Mouse (Mus musculus): ENCODE measurements around the gene Ptgir. TPM values are rescaled to one million over a fixed set of nuclear protein-coding genes. Genes with fewer than 3 reads are reported as not detected.

Gene Ptgir
- polyA plus RNA-seq (2011; ENCODE audit: insufficient read depth, insufficient read length, low replicate concordance, missing spikeins) = 8.3 and 13.0 TPM in 2 replicates

DNA sequence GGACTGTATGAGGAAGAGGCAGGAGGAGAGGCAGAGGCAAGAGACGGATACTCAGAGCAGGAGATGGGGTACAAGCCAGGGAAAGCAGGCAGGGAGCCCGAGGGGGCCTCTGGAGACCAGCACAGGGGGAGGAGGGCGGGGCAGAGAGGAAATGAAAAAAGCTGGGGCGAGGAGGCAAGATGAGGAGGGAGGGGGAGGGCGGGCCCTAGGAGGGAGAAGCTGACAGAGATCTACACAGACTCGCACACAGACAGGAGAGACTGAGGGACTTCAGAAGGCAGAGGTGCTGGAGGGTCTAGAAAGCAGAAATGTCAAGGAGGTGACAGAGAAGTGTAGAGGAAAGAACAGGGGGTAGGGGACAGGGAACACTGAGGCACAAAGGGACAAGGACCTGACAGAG is at the start of gene Ptgir:
TSS of gene Ptgir (plus strand) at position 210 of the 400 bp plus-strand sequence.
- TF ChIP-seq POLR2A (IDR thresholded peaks at IDR 0.05; ENCODE audit: borderline replicate concordance, control insufficient read depth, low read depth, low read length) (no peak), CTCF (IDR thresholded peaks at IDR 0.05; ENCODE audit: control insufficient read depth, insufficient read depth, low read length) (no peak)
- H3K27ac ChIP-seq (ENCODE audit: control insufficient read depth, insufficient read depth, low read depth, low read length, poor library complexity) = peak within 1 kb of the TSS; percentile 92
- H3K4me3 ChIP-seq (replicated peaks; ENCODE audit: control insufficient read depth, low read depth, low read length) = peak within 1 kb of the TSS; percentile 66
- 10% methylated on average over 6 of the region's 6 CpGs for WGBS
- H3K4me1 ChIP-seq (ENCODE audit: control insufficient read depth, insufficient read depth, low read length) = peaks cover 20% of the 10 kb centered on the region

DNA sequence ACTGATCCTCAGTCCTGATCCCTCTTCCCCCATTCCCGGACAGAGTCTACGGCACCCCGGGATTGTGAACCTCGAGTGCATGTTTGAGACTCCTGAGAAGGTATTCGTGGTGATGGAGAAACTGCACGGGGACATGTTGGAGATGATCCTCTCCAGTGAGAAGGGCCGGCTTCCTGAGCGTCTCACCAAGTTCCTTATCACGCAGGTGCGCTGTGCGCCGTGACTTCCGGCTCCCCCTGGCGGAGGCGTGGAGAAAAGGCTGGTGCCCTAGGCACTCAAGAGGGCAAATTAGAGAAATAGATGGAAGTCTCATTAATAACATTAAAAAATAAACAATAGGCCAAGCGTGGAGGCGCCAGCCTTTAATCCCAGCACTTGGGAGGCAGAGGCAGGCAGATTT is 48.0 kb upstream of the Ptgir start:
- WGBS = 43% methylated on average over 17 of the region's 17 CpGs
- TF ChIP-seq CTCF (IDR thresholded peaks at IDR 0.05; ENCODE audit: control insufficient read depth, insufficient read depth, low read length) = peak; percentile 76
- TF ChIP-seq POLR2A (IDR thresholded peaks at IDR 0.05; ENCODE audit: borderline replicate concordance, control insufficient read depth, low read depth, low read length) = no peak
- no peak overlapping the region for H3K27ac ChIP-seq (ENCODE audit: control insufficient read depth, insufficient read depth, low read depth, low read length, poor library complexity)
- no peak overlapping the region for H3K4me3 ChIP-seq (replicated peaks; ENCODE audit: control insufficient read depth, low read depth, low read length)
- H3K4me1 ChIP-seq (ENCODE audit: control insufficient read depth, insufficient read depth, low read length) = no peaks in the 10 kb centered on the region

DNA sequence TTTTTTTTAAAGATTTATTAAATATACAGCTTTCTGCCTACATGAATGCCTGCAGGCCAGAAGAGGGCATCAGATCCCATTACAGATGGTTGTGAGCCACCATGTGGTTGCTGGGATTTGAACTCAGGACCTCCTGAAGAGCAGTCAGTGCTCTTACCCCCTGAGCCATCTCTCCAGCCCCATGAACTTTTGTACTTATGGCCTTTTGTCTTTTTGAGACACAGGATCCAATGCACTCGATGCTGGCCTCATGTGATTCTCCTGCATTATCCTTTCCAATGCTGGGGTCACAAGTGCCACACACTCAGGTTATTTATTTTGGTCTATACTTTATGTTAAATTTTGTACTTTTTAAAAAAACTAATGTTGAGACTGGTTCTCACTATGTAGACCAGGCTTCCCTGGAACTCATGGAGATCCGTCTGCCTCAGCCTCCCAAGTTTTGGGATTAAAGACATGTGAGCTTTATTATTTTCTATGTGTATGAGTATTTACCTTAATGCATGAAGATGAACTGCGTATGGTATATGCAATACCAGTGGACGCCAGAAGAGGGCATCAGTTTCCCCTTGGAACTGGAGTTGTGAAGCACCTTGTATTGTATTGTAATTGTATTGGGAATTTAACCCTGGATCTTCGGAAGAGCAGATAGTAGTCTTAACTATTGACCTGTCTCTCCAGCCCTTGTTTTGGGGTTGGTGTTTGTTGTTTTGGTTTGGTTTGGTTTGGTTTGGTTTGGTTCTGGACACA is 46.2 kb upstream of the Ptgir start:
- 39% methylated on average over 5 of the region's 5 CpGs for whole genome bisulfite sequencing
- Histone ChIP-seq H3K4me3 (replicated peaks; ENCODE audit: control insufficient read depth, low read depth, low read length) (no peak overlapping the region), H3K4me1 (ENCODE audit: control insufficient read depth, insufficient read depth, low read length) (no peaks in the 10 kb centered on the region), H3K27ac (ENCODE audit: control insufficient read depth, insufficient read depth, low read depth, low read length, poor library complexity) (no peak overlapping the region)
- TF ChIP-seq POLR2A (IDR thresholded peaks at IDR 0.05; ENCODE audit: borderline replicate concordance, control insufficient read depth, low read depth, low read length) (no peak), CTCF (IDR thresholded peaks at IDR 0.05; ENCODE audit: control insufficient read depth, insufficient read depth, low read length) (0 out of 2 replicates have a peak, but pooled peaks have one; percentile 21)

GRCm38 (mm10) chr7:16867488-16867887 is 38.8 kb upstream of the Ptgir start:
- Histone ChIP-seq H3K4me3 (replicated peaks; ENCODE audit: control insufficient read depth, low read depth, low read length) (no peak overlapping the region), H3K4me1 (ENCODE audit: control insufficient read depth, insufficient read depth, low read length) (no peaks in the 10 kb centered on the region), H3K27ac (ENCODE audit: control insufficient read depth, insufficient read depth, low read depth, low read length, poor library complexity) (no peak overlapping the region)
- TF ChIP-seq CTCF (IDR thresholded peaks at IDR 0.05; ENCODE audit: control insufficient read depth, insufficient read depth, low read length) = no peak
- no peak for TF ChIP-seq POLR2A (IDR thresholded peaks at IDR 0.05; ENCODE audit: borderline replicate concordance, control insufficient read depth, low read depth, low read length)
- WGBS = 86% methylated on average over 3 of the region's 3 CpGs

GRCm38 (mm10) chr7:16869497-16869896 is 36.8 kb upstream of the Ptgir start:
- Histone ChIP-seq H3K4me1 (ENCODE audit: control insufficient read depth, insufficient read depth, low read length) (no peaks in the 10 kb centered on the region), H3K4me3 (replicated peaks; ENCODE audit: control insufficient read depth, low read depth, low read length) (no peak overlapping the region), H3K27ac (ENCODE audit: control insufficient read depth, insufficient read depth, low read depth, low read length, poor library complexity) (no peak overlapping the region)
- TF ChIP-seq POLR2A (IDR thresholded peaks at IDR 0.05; ENCODE audit: borderline replicate concordance, control insufficient read depth, low read depth, low read length) (no peak), CTCF (IDR thresholded peaks at IDR 0.05; ENCODE audit: control insufficient read depth, insufficient read depth, low read length) (no peak)
- WGBS = 88% methylated on average over 16 of the region's 16 CpGs

- TF ChIP-seq CTCF (IDR thresholded peaks at IDR 0.05; ENCODE audit: control insufficient read depth, insufficient read depth, low read length) = no peak
- TF ChIP-seq POLR2A (IDR thresholded peaks at IDR 0.05; ENCODE audit: borderline replicate concordance, control insufficient read depth, low read depth, low read length) = no peak
- Histone ChIP-seq H3K4me1 (ENCODE audit: control insufficient read depth, insufficient read depth, low read length) (peaks cover 2% of the 10 kb centered on the region), H3K27ac (ENCODE audit: control insufficient read depth, insufficient read depth, low read depth, low read length, poor library complexity) (no peak overlapping the region), H3K4me3 (replicated peaks; ENCODE audit: control insufficient read depth, low read depth, low read length) (no peak overlapping the region)
- 84% methylated on average over 10 of the region's 10 CpGs for WGBS
These were observed 34.7 kb upstream of the Ptgir start for GRCm38 (mm10) chr7:16871600-16871999.

DNA sequence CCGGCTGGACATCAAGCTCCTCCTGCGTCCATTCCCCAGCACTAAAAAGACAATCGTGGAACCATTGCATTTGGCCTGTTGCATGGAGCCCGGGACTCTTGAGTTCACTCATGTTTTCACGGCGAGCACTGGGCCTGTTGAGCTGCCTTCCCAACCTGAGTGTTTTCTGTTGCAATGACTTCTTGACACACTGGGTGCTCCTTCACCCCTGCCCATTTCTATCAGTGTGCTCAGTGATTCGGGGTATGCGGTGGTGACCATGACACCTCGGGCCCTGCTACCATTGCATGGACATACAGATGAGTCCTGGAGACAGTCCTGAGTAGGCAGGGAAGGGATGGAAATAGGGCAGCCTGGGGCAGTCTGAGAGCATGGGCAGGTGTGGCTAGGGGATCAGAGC is 33.8 kb upstream of the Ptgir start:
- no peak for TF ChIP-seq CTCF (IDR thresholded peaks at IDR 0.05; ENCODE audit: control insufficient read depth, insufficient read depth, low read length)
- Histone ChIP-seq H3K27ac (ENCODE audit: control insufficient read depth, insufficient read depth, low read depth, low read length, poor library complexity) (no peak overlapping the region), H3K4me3 (replicated peaks; ENCODE audit: control insufficient read depth, low read depth, low read length) (no peak overlapping the region), H3K4me1 (ENCODE audit: control insufficient read depth, insufficient read depth, low read length) (peaks cover 2% of the 10 kb centered on the region)
- WGBS = 96% methylated on average over 9 of the region's 9 CpGs

DNA sequence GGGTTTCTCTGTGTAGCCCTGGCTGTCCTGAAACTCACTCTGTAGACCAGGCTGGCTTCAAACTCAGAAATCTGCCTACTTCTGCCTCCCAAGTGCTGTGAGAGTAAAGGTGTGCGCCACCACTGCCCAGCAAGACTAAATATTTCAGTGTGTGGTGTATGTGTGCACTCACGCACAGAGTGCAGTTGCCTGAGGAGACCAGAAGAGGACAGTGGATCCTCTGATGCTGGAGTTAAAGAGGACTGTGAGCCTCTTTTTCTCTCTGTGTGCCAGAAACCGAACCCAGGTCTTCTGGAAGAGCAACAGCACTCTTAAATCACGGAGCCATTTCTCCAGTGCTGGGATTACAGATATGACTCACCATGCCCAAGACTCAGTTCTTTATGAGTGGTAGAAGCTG is 32.9 kb upstream of the Ptgir start:
- WGBS = 79% methylated on average over 4 of the region's 4 CpGs
- H3K4me3 ChIP-seq (replicated peaks; ENCODE audit: control insufficient read depth, low read depth, low read length) = no peak overlapping the region
- H3K4me1 ChIP-seq (ENCODE audit: control insufficient read depth, insufficient read depth, low read length) = peaks cover 2% of the 10 kb centered on the region
- H3K27ac ChIP-seq (ENCODE audit: control insufficient read depth, insufficient read depth, low read depth, low read length, poor library complexity) = no peak overlapping the region
- no peak for TF ChIP-seq CTCF (IDR thresholded peaks at IDR 0.05; ENCODE audit: control insufficient read depth, insufficient read depth, low read length)
- no peak for TF ChIP-seq POLR2A (IDR thresholded peaks at IDR 0.05; ENCODE audit: borderline replicate concordance, control insufficient read depth, low read depth, low read length)

Data from bone marrow, adult 2 months (tissue).